Mouse (Mus musculus) hindbrain, embryonic 10.5 days (tissue): ENCODE measurements at regions not wholly inside any gene's neighbourhood (a gene's known extent, or its start where the extent isn't known, plus 50 kb on each side); places are given as distances from the start of the nearest gene placed in this dataset.
A peak's percentile ranks its signal among the peaks of the same experiment; 100 is the strongest.

ENCODE experiments used
- DNase-seq: peaks from one replicate; pipeline ENCODE4 v3.0.0-alpha.2; 2017; ENCODE audit warnings: low spot score
- H3K27ac ChIP-seq: fragments of 300-500 bp; sonication (generic); 2 replicates; pipeline ENCODE4 v1.5.1; 2016; ENCODE audit warnings: mild to moderate bottlenecking, moderate library complexity
- H3K27me3 ChIP-seq: fragments of 300-500 bp; sonication (generic); 2 replicates; pipeline ENCODE4 v1.6.1; 2016; ENCODE audit warnings: mild to moderate bottlenecking; ENCODE audit not compliant: poor library complexity, insufficient read depth, severe bottlenecking
- H3K36me3 ChIP-seq: fragments of 300-500 bp; sonication (generic); 2 replicates; pipeline ENCODE4 v1.6.1; 2016; ENCODE audit warnings: mild to moderate bottlenecking, moderate library complexity
- H3K4me1 ChIP-seq: fragments of 300-500 bp; sonication (generic); replicated peaks from 2 replicates; pipeline ENCODE4 v1.6.1; 2016; ENCODE audit warnings: mild to moderate bottlenecking
- H3K4me3 ChIP-seq: fragments of 300-500 bp; sonication (generic); 2 replicates; pipeline ENCODE4 v1.5.1; 2016; ENCODE audit warnings: mild to moderate bottlenecking, moderate library complexity
- H3K9me3 ChIP-seq: fragments of 300-500 bp; sonication (generic); 2 replicates; pipeline ENCODE4 v1.6.1; 2016; ENCODE audit warnings: mild to moderate bottlenecking, moderate library complexity
- WGBS: fragments of 180-500 bp; shearing (Covaris S2); methylation state at CpG from one replicate; pipeline ENCODE4 v1.1.7; 2016; 5-methylcytosine and 5-hydroxymethylcytosine counted together

DNA sequence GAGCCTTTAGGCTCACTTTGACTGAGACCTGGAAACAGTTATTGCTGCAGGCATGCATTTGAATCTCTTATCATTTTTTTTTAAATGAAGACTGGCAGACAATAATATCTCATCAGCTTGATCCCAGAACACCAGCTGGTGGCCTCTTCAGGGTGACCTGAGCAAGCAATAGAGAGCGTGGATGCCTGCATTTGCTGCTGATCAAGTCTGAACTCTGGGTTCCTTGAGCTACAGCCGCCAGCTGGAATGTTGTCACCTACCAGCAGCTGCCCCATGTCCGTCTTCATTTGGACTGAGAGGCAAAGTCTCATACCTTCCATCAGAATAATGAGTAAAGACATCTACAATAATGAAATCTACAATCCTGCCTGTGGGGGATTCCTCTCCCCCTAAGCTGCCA lies 2466.3 kb upstream of the 5930422O12Rik start:
- Histone ChIP-seq H3K9me3 (no peaks in the 10 kb centered on the region), H3K36me3 (no peaks in the 10 kb centered on the region), H3K4me3 (no peak overlapping the region), H3K27ac (no peak overlapping the region), H3K27me3 (peaks cover 15% of the 10 kb centered on the region; the same call in 1 of the 2 replicates), H3K4me1 (peaks cover 10% of the 10 kb centered on the region)
- DNase-seq: no peak
- 73% methylated on average over 3 of the region's 3 CpGs for WGBS

DNA sequence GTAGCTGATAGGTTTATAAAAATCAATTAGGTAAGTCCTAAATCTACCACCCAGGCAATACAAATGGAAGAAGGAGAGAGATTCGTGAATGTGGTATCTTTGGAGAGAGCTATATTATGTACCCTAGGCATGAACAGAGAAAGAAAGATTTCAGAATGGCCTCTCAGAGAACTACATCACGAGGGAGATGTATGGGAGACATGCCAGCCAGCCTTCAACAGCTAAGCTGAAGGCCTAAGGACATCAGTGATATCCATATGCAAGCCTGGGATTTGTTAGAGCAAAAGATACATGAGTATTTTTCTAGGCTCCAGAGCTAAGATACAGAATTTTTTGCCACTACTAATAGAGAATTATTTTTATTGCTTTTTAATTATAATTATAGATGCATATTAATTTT lies 2445.7 kb upstream of the 5930422O12Rik start:
- H3K27ac ChIP-seq: no peak overlapping the region
- DNase-seq: no peak
- no peaks in the 10 kb centered on the region; the same call in 1 of the 2 replicates for H3K4me1 ChIP-seq
- H3K9me3 ChIP-seq: no peaks in the 10 kb centered on the region
- no peaks in the 10 kb centered on the region for H3K36me3 ChIP-seq
- H3K27me3 ChIP-seq: no peaks in the 10 kb centered on the region
- 78% methylated on average over 2 of the region's 2 CpGs for WGBS
- H3K4me3 ChIP-seq: no peak overlapping the region

DNA sequence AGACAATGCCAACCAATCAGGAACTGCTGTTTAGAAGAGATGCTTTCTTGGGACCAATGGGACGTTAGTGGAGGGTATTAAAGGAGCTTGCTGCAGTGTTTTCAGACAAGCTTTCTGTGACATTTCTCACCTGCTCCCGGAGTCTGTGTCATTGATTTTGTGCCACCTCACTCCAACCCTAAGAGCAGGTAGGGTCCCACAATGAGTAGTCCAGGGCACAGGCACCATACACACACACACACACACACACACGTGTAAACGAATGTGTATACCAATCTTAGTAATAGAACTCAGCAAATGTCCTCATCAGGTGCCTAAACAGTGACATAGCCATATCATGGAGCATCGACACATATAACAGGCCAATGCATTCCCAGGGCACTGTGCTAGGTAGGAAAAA lies 2440.5 kb upstream of the 5930422O12Rik start:
- H3K9me3 ChIP-seq: no peaks in the 10 kb centered on the region
- no peaks in the 10 kb centered on the region for H3K36me3 ChIP-seq
- no peak for DNase-seq
- no peak overlapping the region for H3K4me3 ChIP-seq
- 81% methylated on average over 5 of the region's 5 CpGs for WGBS
- H3K27ac ChIP-seq: no peak overlapping the region
- H3K4me1 ChIP-seq: no peaks in the 10 kb centered on the region
- no peaks in the 10 kb centered on the region for H3K27me3 ChIP-seq

DNA sequence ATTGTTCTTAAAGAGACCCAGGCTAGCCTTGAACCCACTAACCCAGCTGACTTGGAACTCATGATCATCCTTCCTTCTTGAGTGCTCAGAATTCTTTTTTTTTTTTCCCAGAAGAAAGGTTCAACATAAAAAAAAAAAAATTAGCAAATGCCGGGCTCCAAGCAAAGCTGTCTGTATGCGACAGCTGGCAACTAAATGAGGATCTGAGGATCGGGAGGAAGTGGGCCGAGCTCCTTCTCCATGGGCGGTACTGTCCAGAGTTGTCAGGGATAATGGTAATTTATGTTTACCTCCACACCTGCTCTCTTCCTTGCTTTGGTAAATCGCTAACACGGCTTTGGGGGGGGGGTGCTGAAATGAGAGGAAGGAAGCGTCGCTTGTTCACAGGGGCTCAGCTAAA lies 2429.9 kb upstream of the 5930422O12Rik start:
- 82% methylated on average over 9 of the region's 9 CpGs for WGBS
- no peaks in the 10 kb centered on the region for H3K36me3 ChIP-seq
- no peak overlapping the region for H3K27ac ChIP-seq
- H3K27me3 ChIP-seq: no peaks in the 10 kb centered on the region
- no peak for DNase-seq
- no peaks in the 10 kb centered on the region for H3K9me3 ChIP-seq
- no peak overlapping the region for H3K4me3 ChIP-seq
- peaks cover 10% of the 10 kb centered on the region for H3K4me1 ChIP-seq

DNA sequence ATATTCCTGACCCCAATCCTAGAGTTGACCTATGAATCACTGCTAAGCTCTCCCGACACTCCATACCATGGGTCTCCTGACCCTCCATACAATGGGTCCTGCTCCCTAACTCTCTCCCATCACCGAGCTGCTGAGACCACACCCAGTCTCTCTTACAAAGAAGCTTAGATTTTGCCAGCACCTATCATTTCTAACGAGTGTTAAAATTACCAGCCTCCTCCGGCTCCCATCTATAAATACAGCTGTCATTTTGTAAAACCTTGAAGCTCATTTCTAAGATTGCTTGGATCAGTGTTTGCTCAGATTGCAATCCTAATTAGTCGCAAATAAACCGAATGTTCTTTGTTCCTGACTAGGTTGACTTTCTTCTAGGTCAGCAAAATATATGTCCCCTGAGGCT lies 2428.4 kb upstream of the 5930422O12Rik start:
- no peak overlapping the region for H3K4me3 ChIP-seq
- WGBS: 86% methylated on average over 6 of the region's 6 CpGs

DNA sequence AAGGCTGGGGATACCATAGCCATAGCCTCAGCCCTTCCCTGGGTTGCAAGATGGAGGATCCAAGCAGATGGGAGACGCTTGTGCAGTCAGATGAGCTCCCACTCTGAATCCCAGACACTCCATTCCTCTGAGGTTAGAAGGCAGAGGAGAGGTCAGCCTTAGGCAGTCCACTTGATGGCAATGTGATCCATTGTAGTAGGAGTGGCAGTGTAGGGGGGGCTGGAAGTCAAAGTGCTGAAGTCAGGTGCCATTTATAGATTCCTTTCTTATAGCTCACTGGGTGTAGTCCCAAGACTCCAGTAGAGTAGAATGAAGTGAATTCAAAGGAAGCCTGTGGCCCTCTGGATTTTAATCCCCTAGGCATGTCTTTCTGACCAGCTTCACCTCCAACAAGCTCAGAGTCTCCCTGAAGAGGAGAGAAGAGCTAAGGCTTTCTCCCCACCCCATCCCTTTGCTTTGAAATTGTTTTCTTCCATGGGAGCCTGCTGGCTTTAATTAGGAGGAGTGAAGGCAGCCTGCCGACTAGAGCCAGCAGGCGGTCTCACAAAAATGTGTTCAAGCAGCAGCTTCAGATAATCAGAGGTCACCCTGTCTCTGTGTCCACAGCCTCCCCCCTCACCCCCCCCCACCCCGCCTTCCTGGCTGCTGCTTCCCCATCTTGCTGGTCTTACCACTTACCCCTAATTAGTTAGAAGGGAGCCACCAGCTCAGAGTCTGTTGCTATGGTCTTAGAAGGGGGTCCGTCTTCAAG lies 2426.4 kb upstream of the 5930422O12Rik start:
- Histone ChIP-seq H3K36me3 (no peaks in the 10 kb centered on the region), H3K27ac (no peak overlapping the region), H3K9me3 (0 out of 2 replicates have a peak, but pooled peaks cover 4% of the 10 kb centered on the region), H3K27me3 (no peaks in the 10 kb centered on the region), H3K4me3 (no peak overlapping the region), H3K4me1 (peaks cover 10% of the 10 kb centered on the region)
- peak; percentile 41 for DNase-seq
- 31% methylated on average over 5 of the region's 5 CpGs for WGBS

More for the DNA sequence above, 2428.4 kb upstream of the 5930422O12Rik start:
- H3K27ac ChIP-seq: no peak overlapping the region
- no peaks in the 10 kb centered on the region for H3K36me3 ChIP-seq
- peaks cover 10% of the 10 kb centered on the region for H3K4me1 ChIP-seq
- no peaks in the 10 kb centered on the region for H3K27me3 ChIP-seq
- DNase-seq: no peak
- 0 out of 2 replicates have a peak, but pooled peaks cover 4% of the 10 kb centered on the region for H3K9me3 ChIP-seq

DNA sequence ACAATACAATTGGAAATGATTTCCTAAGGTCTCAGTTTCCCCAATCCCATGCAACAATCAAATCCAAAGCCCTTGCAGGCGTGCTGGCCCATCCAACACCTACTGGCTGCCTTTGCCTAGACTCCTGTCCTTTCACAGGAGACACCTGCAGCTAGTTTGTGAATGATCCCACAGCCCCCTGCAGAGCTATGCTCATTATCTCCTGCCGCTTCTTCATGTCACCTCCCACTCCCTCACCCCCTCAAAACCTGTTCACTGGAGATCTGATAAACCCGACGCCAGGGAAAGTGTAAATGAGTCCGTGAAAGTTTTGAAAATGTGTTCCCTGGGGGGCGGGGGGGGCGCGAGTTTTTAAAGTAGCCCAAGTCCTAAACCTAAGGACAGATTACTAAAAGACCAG lies 2420.2 kb upstream of the 5930422O12Rik start:
- 65% methylated on average over 8 of the region's 8 CpGs for WGBS
- 0 out of 2 replicates have a peak, but pooled peaks cover 4% of the 10 kb centered on the region for H3K9me3 ChIP-seq
- H3K27me3 ChIP-seq: no peaks in the 10 kb centered on the region
- no peaks in the 10 kb centered on the region for H3K4me1 ChIP-seq
- H3K4me3 ChIP-seq: no peak overlapping the region
- H3K27ac ChIP-seq: no peak overlapping the region
- no peaks in the 10 kb centered on the region for H3K36me3 ChIP-seq
- DNase-seq: no peak

DNA sequence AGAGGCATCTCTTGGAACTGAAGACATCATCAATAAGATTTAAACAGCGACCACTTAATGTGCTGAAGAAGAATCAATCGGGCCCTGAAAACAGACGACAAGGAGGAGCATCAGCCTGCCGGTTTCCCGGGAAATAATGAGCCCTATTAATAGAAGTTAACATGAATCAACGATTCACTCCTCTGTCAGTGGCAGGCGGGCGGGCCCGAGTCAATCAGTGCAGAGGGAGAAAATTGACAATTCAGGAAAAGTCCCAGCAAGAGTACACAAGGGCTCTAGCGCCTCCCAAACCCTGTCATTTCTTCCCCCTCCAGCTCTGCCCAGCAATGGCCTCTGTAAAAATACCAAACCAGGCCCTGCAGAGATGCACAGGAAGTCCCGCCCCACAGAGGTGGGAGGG lies 2416.4 kb upstream of the 5930422O12Rik start:
- H3K4me3 ChIP-seq: no peak overlapping the region
- no peak overlapping the region for H3K27ac ChIP-seq
- WGBS: 82% methylated on average over 11 of the region's 11 CpGs
- H3K27me3 ChIP-seq: no peaks in the 10 kb centered on the region
- DNase-seq: no peak
- no peaks in the 10 kb centered on the region for H3K4me1 ChIP-seq
- H3K36me3 ChIP-seq: no peaks in the 10 kb centered on the region
- no peaks in the 10 kb centered on the region for H3K9me3 ChIP-seq

DNA sequence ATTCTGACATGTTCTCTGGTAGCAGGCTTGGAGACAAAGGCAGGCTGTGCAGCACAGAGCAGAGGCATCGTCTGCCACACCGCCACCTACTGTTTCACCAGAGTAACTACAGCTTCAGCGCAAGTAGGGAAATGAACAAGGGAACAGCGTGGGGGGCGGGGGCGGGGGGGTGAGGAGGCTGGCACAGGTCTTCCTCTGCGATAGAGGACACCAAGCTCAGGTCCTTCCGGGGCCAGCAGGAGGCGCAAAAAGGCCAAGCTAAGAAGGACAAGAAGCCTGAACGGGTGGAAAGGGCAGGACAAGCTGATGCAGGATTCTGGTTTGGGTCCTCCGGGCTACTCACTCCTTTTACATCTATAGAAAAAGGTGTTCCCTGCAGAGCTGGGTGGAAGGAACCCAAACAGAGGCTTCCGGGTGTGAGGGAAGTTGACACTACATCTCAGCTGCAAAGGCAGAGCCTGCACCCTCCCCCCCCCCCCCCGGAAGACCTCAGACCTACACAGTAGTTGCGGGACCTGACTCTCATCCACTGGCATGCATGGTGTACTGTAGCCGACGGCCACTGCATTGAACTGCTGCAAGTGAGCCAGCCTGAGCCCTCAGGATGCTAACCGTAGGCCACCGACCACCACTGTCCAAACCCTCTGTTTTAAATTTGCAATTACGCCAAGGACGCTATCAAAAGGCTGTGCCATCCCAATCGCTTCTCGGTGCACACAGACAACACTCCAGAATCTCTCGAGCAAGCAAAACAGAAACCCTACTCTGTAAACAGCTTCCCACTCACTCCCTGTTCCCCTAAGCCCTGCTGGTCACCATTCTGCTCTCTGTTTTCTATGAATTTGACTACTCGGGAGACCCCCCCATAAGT lies 2396.6 kb upstream of the 5930422O12Rik start:
- Histone ChIP-seq H3K27me3 (no peaks in the 10 kb centered on the region; the same call in 1 of the 2 replicates), H3K4me3 (peak overlapping the region; percentile 43), H3K4me1 (peaks cover 29% of the 10 kb centered on the region), H3K9me3 (no peaks in the 10 kb centered on the region), H3K27ac (peak overlapping the region; percentile 84), H3K36me3 (no peaks in the 10 kb centered on the region)
- DNase-seq: peak; percentile 91
- 6% methylated on average over 24 of the region's 24 CpGs for WGBS

DNA sequence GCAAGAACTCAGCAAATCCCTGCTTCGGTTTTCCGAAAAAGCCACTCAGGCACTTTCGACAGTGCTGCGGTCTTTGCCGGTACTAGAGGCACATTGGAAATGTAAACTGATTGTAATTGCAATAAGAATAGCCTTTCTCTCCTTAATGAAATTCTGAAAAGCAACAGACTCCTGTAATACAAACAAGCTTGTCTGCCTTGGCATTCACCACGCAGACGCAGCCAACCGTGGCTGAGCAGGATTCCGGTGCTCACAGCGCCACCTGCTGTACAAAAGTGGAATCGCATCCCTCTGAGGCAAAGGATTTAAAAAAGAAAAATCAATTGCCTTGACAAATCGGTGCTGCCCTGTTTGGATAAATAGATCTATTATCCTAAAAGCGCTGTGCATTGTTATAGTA lies 2395.2 kb upstream of the 5930422O12Rik start:
- peak overlapping the region; percentile 42 for H3K4me3 ChIP-seq
- 5% methylated on average over 13 of the region's 13 CpGs for WGBS

DNA sequence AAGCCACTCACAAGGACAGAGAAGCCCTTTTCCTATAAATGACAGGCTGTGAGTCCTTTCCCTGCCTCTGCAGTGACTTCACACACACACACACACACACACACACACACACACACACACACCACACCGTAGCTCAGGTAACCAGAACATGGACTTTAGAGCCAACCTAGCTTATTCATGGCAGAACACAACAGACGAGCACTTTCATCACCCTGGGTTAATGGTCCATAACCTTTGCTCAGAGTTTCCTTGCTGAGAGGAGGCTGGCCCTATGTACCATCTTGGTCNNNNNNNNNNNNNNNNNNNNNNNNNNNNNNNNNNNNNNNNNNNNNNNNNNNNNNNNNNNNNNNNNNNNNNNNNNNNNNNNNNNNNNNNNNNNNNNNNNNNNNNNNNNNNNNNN lies 2391.6 kb upstream of the 5930422O12Rik start:
- WGBS: 54% methylated on average over 2 of the region's 2 CpGs
- peak overlapping the region; percentile 54 for H3K27ac ChIP-seq

More for the DNA sequence above, 2395.2 kb upstream of the 5930422O12Rik start:
- Histone ChIP-seq H3K27me3 (no peaks in the 10 kb centered on the region; the same call in 1 of the 2 replicates), H3K36me3 (no peaks in the 10 kb centered on the region), H3K9me3 (no peaks in the 10 kb centered on the region), H3K4me1 (peaks cover 42% of the 10 kb centered on the region), H3K27ac (peak overlapping the region; percentile 74)
- DNase-seq: peak; percentile 92

More for the DNA sequence above, 2391.6 kb upstream of the 5930422O12Rik start:
- Histone ChIP-seq H3K4me3 (no peak overlapping the region), H3K27me3 (no peaks in the 10 kb centered on the region; the same call in 1 of the 2 replicates), H3K36me3 (no peaks in the 10 kb centered on the region), H3K4me1 (peaks cover 46% of the 10 kb centered on the region), H3K9me3 (no peaks in the 10 kb centered on the region)
- no peak for DNase-seq
